Mouse (Mus musculus): ENCODE measurements around the gene Ehd2.

Gene Ehd2

GRCm38 (mm10) chr7:15962311-15963288 lies 4.8 kb downstream of the Ehd2 start:
- DNase-seq (ENCODE audit: low read depth, low spot score): no peak
- H3K27me3 ChIP-seq (ENCODE audit: control insufficient read depth, insufficient read depth, low read length, poor library complexity, severe bottlenecking): no peaks in the 10 kb centered on the region

GRCm38 (mm10) chr7:15961798-15962197 lies 5.6 kb downstream of the Ehd2 start:
- Histone ChIP-seq H3K36me3 (ENCODE audit: control insufficient read depth, insufficient read depth, low read length, poor library complexity, severe bottlenecking) (peaks cover 1% of the 10 kb centered on the region), H3K27me3 (ENCODE audit: control insufficient read depth, insufficient read depth, low read length, poor library complexity, severe bottlenecking) (no peaks in the 10 kb centered on the region)
- no peak for DNase-seq (ENCODE audit: low read depth, low spot score)

More at GRCm38 (mm10) chr7:15962311-15963288, 4.8 kb downstream of the Ehd2 start:
- no peaks in the 10 kb centered on the region for H3K36me3 ChIP-seq (ENCODE audit: control insufficient read depth, insufficient read depth, low read length, poor library complexity, severe bottlenecking)

DNA sequence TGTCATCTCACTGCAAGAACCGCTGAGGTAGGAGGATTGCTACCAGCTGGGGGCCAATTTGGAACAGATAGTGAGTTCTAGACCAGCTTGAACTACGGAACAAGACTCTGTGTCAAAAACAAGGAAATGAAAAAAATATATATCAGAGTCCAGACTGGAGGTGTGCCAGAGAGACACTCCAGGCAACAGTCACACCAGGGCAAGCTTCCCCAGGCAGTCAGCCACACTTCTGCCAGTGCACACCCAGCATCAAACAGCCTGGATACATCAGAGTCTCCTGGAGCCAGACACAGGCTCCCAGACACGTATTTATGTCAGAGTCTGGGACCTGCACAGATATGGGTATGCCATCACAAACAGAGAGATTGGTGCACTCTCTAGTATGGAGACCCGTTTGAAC lies 6.1 kb downstream of the Ehd2 start:
- H3K36me3 ChIP-seq (ENCODE audit: control insufficient read depth, insufficient read depth, low read length, poor library complexity, severe bottlenecking): peaks cover 3% of the 10 kb centered on the region
- no peak for DNase-seq (ENCODE audit: low read depth, low spot score)
- no peaks in the 10 kb centered on the region for H3K27me3 ChIP-seq (ENCODE audit: control insufficient read depth, insufficient read depth, low read length, poor library complexity, severe bottlenecking)

DNA sequence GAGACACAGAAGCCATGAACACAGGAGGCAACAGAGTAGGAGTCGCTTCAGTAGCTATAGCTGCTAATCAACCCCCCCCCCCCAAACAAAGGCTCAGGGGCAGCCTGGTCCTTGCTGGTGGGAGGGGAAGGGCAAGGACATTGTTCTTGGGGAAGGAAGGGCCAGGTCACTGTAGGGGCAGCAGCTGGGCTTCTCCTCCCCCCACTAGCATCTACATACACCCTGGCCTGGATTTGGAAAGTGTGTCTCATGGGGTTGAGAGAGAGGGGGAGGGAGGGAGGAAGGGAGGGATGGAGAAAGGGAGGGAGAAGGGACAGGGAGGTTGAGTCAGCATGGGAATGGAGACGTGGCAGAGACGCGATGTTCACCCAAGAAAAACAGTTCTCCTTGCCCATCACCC lies 6.7 kb downstream of the Ehd2 start:
- DNase-seq (ENCODE audit: low read depth, low spot score): no peak
- H3K36me3 ChIP-seq (ENCODE audit: control insufficient read depth, insufficient read depth, low read length, poor library complexity, severe bottlenecking): peaks cover 3% of the 10 kb centered on the region

DNA sequence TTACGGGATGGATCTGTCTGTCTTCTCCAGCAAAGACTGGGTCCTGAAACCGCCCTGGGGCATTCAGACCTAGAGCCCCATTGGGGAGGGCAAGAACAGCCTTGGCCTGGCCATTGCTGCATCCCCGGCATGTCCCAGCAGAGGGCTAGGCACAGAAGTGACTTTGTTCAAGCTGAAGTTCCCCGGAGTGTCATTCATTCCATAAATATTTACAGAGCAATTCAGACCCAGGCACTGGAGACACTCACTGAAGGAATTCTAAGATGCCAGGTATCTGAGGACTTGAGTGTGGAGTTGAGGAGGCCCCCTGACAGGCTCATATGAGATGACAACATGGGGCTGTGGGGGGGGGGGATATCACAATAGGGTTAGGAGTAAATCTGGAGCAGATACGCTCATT lies 11.2 kb downstream of the Ehd2 start:
- no peak for DNase-seq (ENCODE audit: low read depth, low spot score)
- no peaks in the 10 kb centered on the region for H3K27me3 ChIP-seq (ENCODE audit: control insufficient read depth, insufficient read depth, low read length, poor library complexity, severe bottlenecking)
- peaks cover 5% of the 10 kb centered on the region for H3K36me3 ChIP-seq (ENCODE audit: control insufficient read depth, insufficient read depth, low read length, poor library complexity, severe bottlenecking)

More for the DNA sequence above, 6.7 kb downstream of the Ehd2 start:
- no peaks in the 10 kb centered on the region for H3K27me3 ChIP-seq (ENCODE audit: control insufficient read depth, insufficient read depth, low read length, poor library complexity, severe bottlenecking)

DNA sequence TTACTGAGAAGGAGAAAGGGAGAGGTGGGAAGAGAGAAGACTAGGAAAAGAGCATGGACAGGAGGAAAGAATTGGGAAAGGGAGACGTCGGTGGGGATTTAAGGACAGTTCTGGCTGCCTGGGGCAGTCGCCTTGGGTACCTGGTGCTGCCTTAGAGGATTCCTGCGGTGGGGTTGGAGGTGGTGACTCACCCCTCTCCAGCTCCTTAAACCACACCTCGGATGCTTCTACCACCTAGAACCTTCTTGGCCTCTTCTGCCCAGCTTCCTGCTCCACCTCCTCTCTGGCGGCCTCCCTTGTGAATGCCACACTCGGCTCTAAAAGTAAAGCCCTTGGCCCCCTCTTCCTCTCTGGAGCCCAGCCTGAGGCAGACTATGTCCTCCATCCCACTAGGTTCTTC lies 11.9 kb downstream of the Ehd2 start:
- Histone ChIP-seq H3K36me3 (ENCODE audit: control insufficient read depth, insufficient read depth, low read length, poor library complexity, severe bottlenecking) (peaks cover 5% of the 10 kb centered on the region), H3K27me3 (ENCODE audit: control insufficient read depth, insufficient read depth, low read length, poor library complexity, severe bottlenecking) (no peaks in the 10 kb centered on the region)
- DNase-seq (ENCODE audit: low read depth, low spot score): no peak

DNA sequence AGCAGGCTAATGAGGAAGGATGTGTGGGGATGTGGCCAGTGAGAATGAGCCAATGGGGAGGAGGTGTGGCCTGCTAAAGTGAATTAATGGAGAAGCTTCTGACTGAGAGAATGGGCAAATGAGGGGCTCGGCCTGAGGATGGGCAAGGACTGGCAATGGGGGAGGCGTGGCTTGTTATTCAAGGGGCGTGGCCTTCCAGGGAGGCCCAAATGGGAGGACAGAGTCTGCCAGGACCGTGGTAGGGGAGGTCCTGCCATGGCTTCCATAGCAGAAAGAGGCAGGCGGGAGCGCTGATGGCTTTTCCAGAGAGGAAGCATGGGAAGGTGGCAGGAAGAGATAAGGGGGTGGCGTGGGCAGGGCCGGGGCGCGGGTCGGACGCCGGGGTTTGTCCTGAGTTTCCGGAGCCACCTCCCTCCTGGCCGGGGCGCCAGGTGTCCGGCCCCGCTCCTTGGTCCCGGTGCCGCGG lies 12.4 kb downstream of the Ehd2 start:
- DNase-seq (ENCODE audit: low read depth, low spot score): no peak
- H3K36me3 ChIP-seq (ENCODE audit: control insufficient read depth, insufficient read depth, low read length, poor library complexity, severe bottlenecking): peaks cover 5% of the 10 kb centered on the region
- no peaks in the 10 kb centered on the region for H3K27me3 ChIP-seq (ENCODE audit: control insufficient read depth, insufficient read depth, low read length, poor library complexity, severe bottlenecking)

- DNase-seq (ENCODE audit: low read depth, low spot score): no peak
- Histone ChIP-seq H3K27me3 (ENCODE audit: control insufficient read depth, insufficient read depth, low read length, poor library complexity, severe bottlenecking) (no peaks in the 10 kb centered on the region), H3K36me3 (ENCODE audit: control insufficient read depth, insufficient read depth, low read length, poor library complexity, severe bottlenecking) (peaks cover 5% of the 10 kb centered on the region)
These were observed 12.9 kb downstream of the Ehd2 start for GRCm38 (mm10) chr7:15954436-15954835.

- H3K27me3 ChIP-seq (ENCODE audit: control insufficient read depth, insufficient read depth, low read length, poor library complexity, severe bottlenecking): no peaks in the 10 kb centered on the region
- peaks cover 5% of the 10 kb centered on the region for H3K36me3 ChIP-seq (ENCODE audit: control insufficient read depth, insufficient read depth, low read length, poor library complexity, severe bottlenecking)
- peak; percentile 59 for DNase-seq (ENCODE audit: low read depth, low spot score)
These were observed 13.9 kb downstream of the Ehd2 start for GRCm38 (mm10) chr7:15953307-15954074.

- peaks cover 5% of the 10 kb centered on the region for H3K36me3 ChIP-seq (ENCODE audit: control insufficient read depth, insufficient read depth, low read length, poor library complexity, severe bottlenecking)
- no peaks in the 10 kb centered on the region for H3K27me3 ChIP-seq (ENCODE audit: control insufficient read depth, insufficient read depth, low read length, poor library complexity, severe bottlenecking)
- DNase-seq (ENCODE audit: low read depth, low spot score): no peak
These were observed 15.0 kb downstream of the Ehd2 start for GRCm38 (mm10) chr7:15952416-15952815.

DNA sequence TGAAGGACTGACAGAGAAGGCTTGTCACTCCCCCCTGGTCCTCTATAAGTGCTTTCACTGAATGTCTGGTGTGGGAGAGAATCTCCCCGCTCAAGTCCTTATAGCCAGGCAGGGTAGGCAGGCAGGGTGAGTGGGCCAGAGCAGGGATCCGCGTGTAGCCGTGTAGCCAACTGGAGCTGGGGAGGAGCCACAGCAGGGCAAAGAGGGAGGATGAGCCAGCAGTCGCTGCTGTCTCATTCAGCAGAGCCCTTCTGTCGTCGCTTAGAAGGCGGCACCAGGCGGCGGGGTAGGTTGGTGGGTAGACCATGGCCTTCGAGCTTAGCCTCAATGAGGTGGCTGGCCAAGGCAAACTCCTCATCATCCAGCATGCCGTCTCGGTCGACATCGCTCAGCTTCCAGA lies 17.4 kb downstream of the Ehd2 start:
- DNase-seq (ENCODE audit: low read depth, low spot score): no peak
- Histone ChIP-seq H3K36me3 (ENCODE audit: control insufficient read depth, insufficient read depth, low read length, poor library complexity, severe bottlenecking) (peaks cover 3% of the 10 kb centered on the region; the same call in 1 of the 2 replicates), H3K27me3 (ENCODE audit: control insufficient read depth, insufficient read depth, low read length, poor library complexity, severe bottlenecking) (no peaks in the 10 kb centered on the region)

DNA sequence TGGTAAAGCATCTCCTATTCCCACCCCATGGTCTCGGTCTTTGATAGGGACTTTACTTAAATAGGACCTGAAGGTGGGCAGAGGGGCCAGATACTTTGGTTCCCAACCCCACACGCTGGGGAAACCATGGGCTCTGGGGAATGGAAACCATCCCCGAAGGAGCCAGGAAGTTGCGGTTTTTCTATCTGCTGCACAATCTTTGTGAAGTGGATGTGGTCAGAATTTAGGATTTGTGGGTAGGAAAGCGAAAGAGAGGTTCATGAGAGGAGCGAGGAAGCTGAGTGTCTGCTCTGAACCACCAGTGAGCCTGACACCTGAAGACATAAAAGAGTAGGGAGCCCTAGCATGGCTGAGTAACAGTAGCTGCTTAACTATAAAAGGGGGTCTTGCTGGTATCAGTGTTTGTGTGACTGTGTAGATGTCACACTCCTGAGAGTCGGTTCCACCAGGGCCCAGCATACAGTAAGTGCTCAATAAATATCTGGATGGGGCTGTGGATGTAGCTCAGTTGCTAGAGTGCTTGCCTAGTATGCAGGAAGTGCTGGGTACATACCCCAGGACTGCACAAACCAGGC lies 18.1 kb downstream of the Ehd2 start:
- peaks cover 4% of the 10 kb centered on the region; the same call in 1 of the 2 replicates for H3K36me3 ChIP-seq (ENCODE audit: control insufficient read depth, insufficient read depth, low read length, poor library complexity, severe bottlenecking)
- DNase-seq (ENCODE audit: low read depth, low spot score): no peak
- no peaks in the 10 kb centered on the region for H3K27me3 ChIP-seq (ENCODE audit: control insufficient read depth, insufficient read depth, low read length, poor library complexity, severe bottlenecking)

GRCm38 (mm10) chr7:15948381-15948941 lies 18.9 kb downstream of the Ehd2 start:
- DNase-seq (ENCODE audit: low read depth, low spot score): peak; percentile 92
- H3K27me3 ChIP-seq (ENCODE audit: control insufficient read depth, insufficient read depth, low read length, poor library complexity, severe bottlenecking): no peaks in the 10 kb centered on the region
- peaks cover 4% of the 10 kb centered on the region; the same call in 1 of the 2 replicates for H3K36me3 ChIP-seq (ENCODE audit: control insufficient read depth, insufficient read depth, low read length, poor library complexity, severe bottlenecking)

DNA sequence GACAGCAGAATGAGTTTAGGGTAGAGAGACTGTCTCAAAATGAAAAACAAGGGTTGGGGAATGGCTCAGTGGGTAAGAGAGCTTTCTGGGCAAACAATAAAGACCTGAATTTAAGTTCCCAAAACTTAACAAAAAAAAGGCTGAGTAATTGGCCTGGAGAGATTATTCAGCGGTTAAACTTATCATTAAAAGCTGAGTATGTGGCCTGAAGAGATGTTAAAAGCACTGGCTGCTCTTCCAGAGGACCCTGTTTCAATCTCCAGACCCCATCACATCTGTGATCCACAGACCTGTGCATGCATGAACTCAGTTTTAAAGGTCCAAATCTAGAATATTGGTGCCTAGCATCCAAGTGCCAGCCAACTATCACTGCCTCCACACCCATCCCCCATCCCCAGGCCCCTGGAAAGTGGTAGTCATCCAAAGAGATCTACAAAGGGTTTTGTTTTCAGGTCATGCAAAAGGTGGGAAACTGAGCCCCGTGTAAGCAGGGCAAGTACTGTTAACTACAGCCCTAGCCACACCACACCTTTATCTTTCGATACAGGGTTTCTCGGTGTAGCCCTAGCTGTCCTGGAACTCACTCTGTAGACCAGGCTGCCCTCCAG lies 19.6 kb downstream of the Ehd2 start:
- H3K27me3 ChIP-seq (ENCODE audit: control insufficient read depth, insufficient read depth, low read length, poor library complexity, severe bottlenecking): no peaks in the 10 kb centered on the region
- peaks cover 4% of the 10 kb centered on the region; the same call in 1 of the 2 replicates for H3K36me3 ChIP-seq (ENCODE audit: control insufficient read depth, insufficient read depth, low read length, poor library complexity, severe bottlenecking)
- no peak for DNase-seq (ENCODE audit: low read depth, low spot score)
